Mouse (Mus musculus): Measurements from ENCODE around the gene Hectd3. TPM values are rescaled to one million over a fixed set of nuclear protein-coding genes. Genes with fewer than 3 reads are reported as not detected.

Hectd3 gene
- 8.1 and 8.6 TPM in 2 replicates for polyA plus RNA-seq (2012; rRNA removed)

GRCm38 (mm10) chr4:116995131-116995797, at the start of gene Hectd3:
Gene Hectd3, plus strand, starts transcription at chr4:116995317.

GRCm38 (mm10) chr4:116993672-116994621, 1.2 kb upstream of the Hectd3 start, which contains the start of gene Urod:
Gene Urod, minus strand, starts transcription at chr4:116994413.

GRCm38 (mm10) chr4:117019206-117020134, 24.4 kb downstream of the Hectd3 start, which contains the start of gene Eif2b3:
Gene Eif2b3, plus strand, starts transcription at chr4:117019402.

Other genes starting within 250 kb of the Hectd3 start
- gene Toe1, start 187.7 kb upstream of the Hectd3 start, polyA plus RNA-seq (2012; rRNA removed) = 9.7 and 11.0 TPM in 2 replicates
- 2.8 and 3.1 TPM in 2 replicates for gene Mutyh, start 187.6 kb upstream of the Hectd3 start, polyA plus RNA-seq (2012; rRNA removed)
- gene Hpdl, start 173.6 kb upstream of the Hectd3 start, polyA plus RNA-seq (2012; rRNA removed) = 0.06 and 0.07 TPM in 2 replicates
- gene Zswim5, start 117.9 kb upstream of the Hectd3 start, polyA plus RNA-seq (2012; rRNA removed) = 0.05 and 0.07 TPM in 2 replicates
- gene Urod, start 904 bp upstream of the Hectd3 start, polyA plus RNA-seq (2012; rRNA removed) = 200 and 202 TPM in 2 replicates
- 10.5 and 10.8 TPM in 2 replicates for gene Eif2b3, start 24.1 kb downstream of the Hectd3 start, polyA plus RNA-seq (2012; rRNA removed)
- 0.77 and 1.1 TPM in 2 replicates for gene Ptch2, start 100.8 kb downstream of the Hectd3 start, polyA plus RNA-seq (2012; rRNA removed)
- gene Btbd19, start 130.4 kb downstream of the Hectd3 start, polyA plus RNA-seq (2012; rRNA removed) = 2.0 and 2.2 TPM in 2 replicates
- gene Tctex1d4, start 131.5 kb downstream of the Hectd3 start, polyA plus RNA-seq (2012; rRNA removed) = 0.18 and 0.20 TPM in 2 replicates
- gene Plk3, start 138.6 kb downstream of the Hectd3 start, polyA plus RNA-seq (2012; rRNA removed) = 5.9 and 6.5 TPM in 2 replicates
- 754 and 875 TPM in 2 replicates for gene Rps8, start 160.9 kb downstream of the Hectd3 start, polyA plus RNA-seq (2012; rRNA removed)
- 9.3 and 10.0 TPM in 2 replicates for gene Kif2c, start 187.3 kb downstream of the Hectd3 start, polyA plus RNA-seq (2012; rRNA removed)

All from liver, embryonic 18 days (tissue).